Mouse (Mus musculus): ENCODE measurements around the gene Casp14. TPM values are rescaled to one million over a fixed set of nuclear protein-coding genes. Genes with fewer than 3 reads are reported as not detected.
"Not testable (repeated sequence)": the region's sequence is repeated elsewhere in the genome, so short reads cannot be mapped to it uniquely, and the experiment has no call there.

Casp14 gene
- polyA plus RNA-seq, 1 experiment from 2014 or later: not detected

- H3K4me2 ChIP-seq (ENCODE audit: low read length): no peak overlapping the region
- H3K4me3 ChIP-seq (ENCODE audit: low read depth, low read length): no peak overlapping the region
- H3K27ac ChIP-seq (ENCODE audit: low read length): no peak overlapping the region
- H3K4me1 ChIP-seq (ENCODE audit: control insufficient read depth, insufficient read depth, low read length): no peaks in the 10 kb centered on the region
- no peaks in the 10 kb centered on the region for H3K9me3 ChIP-seq (replicated peaks; ENCODE audit: control insufficient read depth, low read length, poor library complexity, severe bottlenecking)
- ATAC-seq: no peak
- no peak overlapping the region for H3K9ac ChIP-seq (ENCODE audit: low read depth, low read length)
- H3K36me3 ChIP-seq (ENCODE audit: control insufficient read depth, insufficient read depth, low read length): no peaks in the 10 kb centered on the region
- no peaks in the 10 kb centered on the region for H3K27me3 ChIP-seq (ENCODE audit: control insufficient read depth, insufficient read depth, low read depth, low read length)
Measured at GRCm38 (mm10) chr10:78710706-78711105, 7.4 kb downstream of the Casp14 start.

GRCm38 (mm10) chr10:78700881-78701280, 17.2 kb downstream of the Casp14 start:
- Histone ChIP-seq H3K9ac (ENCODE audit: low read depth, low read length) (no peak overlapping the region), H3K4me1 (ENCODE audit: control insufficient read depth, insufficient read depth, low read length) (no peaks in the 10 kb centered on the region), H3K36me3 (ENCODE audit: control insufficient read depth, insufficient read depth, low read length) (no peaks in the 10 kb centered on the region), H3K4me2 (ENCODE audit: low read length) (no peak overlapping the region), H3K27me3 (ENCODE audit: control insufficient read depth, insufficient read depth, low read depth, low read length) (no peaks in the 10 kb centered on the region), H3K9me3 (replicated peaks; ENCODE audit: control insufficient read depth, low read length, poor library complexity, severe bottlenecking) (no peaks in the 10 kb centered on the region), H3K4me3 (ENCODE audit: low read depth, low read length) (no peak overlapping the region), H3K27ac (ENCODE audit: low read length) (no peak overlapping the region)
- 61% methylated on average over 3 of the region's 3 CpGs for WGBS
- no peak for ATAC-seq

GRCm38 (mm10) chr10:78689973-78690372, 28.1 kb downstream of the Casp14 start:
- H3K9ac ChIP-seq (ENCODE audit: low read depth, low read length): no peak overlapping the region

GRCm38 (mm10) chr10:78686995-78687577, 31.0 kb downstream of the Casp14 start:
- Histone ChIP-seq H3K4me1 (ENCODE audit: control insufficient read depth, insufficient read depth, low read length) (no peaks in the 10 kb centered on the region), H3K27me3 (ENCODE audit: control insufficient read depth, insufficient read depth, low read depth, low read length) (no peaks in the 10 kb centered on the region), H3K9ac (ENCODE audit: low read depth, low read length) (no peak overlapping the region), H3K36me3 (ENCODE audit: control insufficient read depth, insufficient read depth, low read length) (no peaks in the 10 kb centered on the region), H3K9me3 (replicated peaks; ENCODE audit: control insufficient read depth, low read length, poor library complexity, severe bottlenecking) (no peaks in the 10 kb centered on the region), H3K4me2 (ENCODE audit: low read length) (no peak overlapping the region), H3K27ac (ENCODE audit: low read length) (no peak overlapping the region), H3K4me3 (ENCODE audit: low read depth, low read length) (no peak overlapping the region)
- no peak for ATAC-seq
- WGBS: 78% methylated on average over 4 of the region's 4 CpGs

More at GRCm38 (mm10) chr10:78689973-78690372, 28.1 kb downstream of the Casp14 start:
- ATAC-seq: no peak
- no peaks in the 10 kb centered on the region for H3K36me3 ChIP-seq (ENCODE audit: control insufficient read depth, insufficient read depth, low read length)
- H3K9me3 ChIP-seq (replicated peaks; ENCODE audit: control insufficient read depth, low read length, poor library complexity, severe bottlenecking): no peaks in the 10 kb centered on the region
- H3K4me2 ChIP-seq (ENCODE audit: low read length): no peak overlapping the region
- no peaks in the 10 kb centered on the region for H3K4me1 ChIP-seq (ENCODE audit: control insufficient read depth, insufficient read depth, low read length)
- no peak overlapping the region for H3K27ac ChIP-seq (ENCODE audit: low read length)
- no peaks in the 10 kb centered on the region for H3K27me3 ChIP-seq (ENCODE audit: control insufficient read depth, insufficient read depth, low read depth, low read length)
- no peak overlapping the region for H3K4me3 ChIP-seq (ENCODE audit: low read depth, low read length)
- 91% methylated on average over 6 of the region's 6 CpGs for WGBS

- not testable (repeated sequence) for H3K4me3 ChIP-seq (ENCODE audit: low read depth, low read length); H3K36me3 ChIP-seq (ENCODE audit: control insufficient read depth, insufficient read depth, low read length); H3K4me1 ChIP-seq (ENCODE audit: control insufficient read depth, insufficient read depth, low read length); H3K4me2 ChIP-seq (ENCODE audit: low read length); ATAC-seq; H3K27me3 ChIP-seq (ENCODE audit: control insufficient read depth, insufficient read depth, low read depth, low read length); H3K9me3 ChIP-seq (replicated peaks; ENCODE audit: control insufficient read depth, low read length, poor library complexity, severe bottlenecking); H3K27ac ChIP-seq (ENCODE audit: low read length); H3K9ac ChIP-seq (ENCODE audit: low read depth, low read length)
- 14% methylated on average over 1 of the region's 1 CpGs for WGBS
Measured at GRCm38 (mm10) chr10:78670121-78670520, 48.0 kb downstream of the Casp14 start.

- H3K9me3 ChIP-seq (replicated peaks; ENCODE audit: control insufficient read depth, low read length, poor library complexity, severe bottlenecking); H3K27ac ChIP-seq (ENCODE audit: low read length); H3K27me3 ChIP-seq (ENCODE audit: control insufficient read depth, insufficient read depth, low read depth, low read length); H3K36me3 ChIP-seq (ENCODE audit: control insufficient read depth, insufficient read depth, low read length); H3K4me1 ChIP-seq (ENCODE audit: control insufficient read depth, insufficient read depth, low read length); H3K4me3 ChIP-seq (ENCODE audit: low read depth, low read length); H3K4me2 ChIP-seq (ENCODE audit: low read length); ATAC-seq; H3K9ac ChIP-seq (ENCODE audit: low read depth, low read length): not testable (repeated sequence)
- 93% methylated on average over 10 of the region's 10 CpGs for WGBS
Measured at GRCm38 (mm10) chr10:78666696-78667095, 51.4 kb downstream of the Casp14 start.

- Histone ChIP-seq H3K4me3 (ENCODE audit: low read depth, low read length) (no peak overlapping the region), H3K27ac (ENCODE audit: low read length) (no peak overlapping the region), H3K36me3 (ENCODE audit: control insufficient read depth, insufficient read depth, low read length) (no peaks in the 10 kb centered on the region), H3K4me2 (ENCODE audit: low read length) (no peak overlapping the region), H3K9me3 (replicated peaks; ENCODE audit: control insufficient read depth, low read length, poor library complexity, severe bottlenecking) (no peaks in the 10 kb centered on the region), H3K9ac (ENCODE audit: low read depth, low read length) (no peak overlapping the region), H3K4me1 (ENCODE audit: control insufficient read depth, insufficient read depth, low read length) (no peaks in the 10 kb centered on the region), H3K27me3 (ENCODE audit: control insufficient read depth, insufficient read depth, low read depth, low read length) (no peaks in the 10 kb centered on the region)
- WGBS: 93% methylated on average over 1 of the region's 1 CpGs
- ATAC-seq: no peak
Measured at GRCm38 (mm10) chr10:78664546-78664945, 53.5 kb downstream of the Casp14 start.

Other genes with a start within 250 kb of the Casp14 start
- not detected in 2 replicates for gene Olfr1358, start 200.9 kb downstream of the Casp14 start, polyA plus RNA-seq (2015; fragmentation: Nextera tagmentation; extraction: Ambion mirVana)
- gene Ilvbl, start 143.9 kb downstream of the Casp14 start, polyA plus RNA-seq (2015; fragmentation: Nextera tagmentation; extraction: Ambion mirVana): 66.1 and 81.4 TPM in 2 replicates
- 2.9 and 3.0 TPM in 2 replicates for gene Syde1, start 126.3 kb downstream of the Casp14 start, polyA plus RNA-seq (2015; fragmentation: Nextera tagmentation; extraction: Ambion mirVana)
- gene Olfr1357, start 100.2 kb downstream of the Casp14 start, polyA plus RNA-seq (2015; fragmentation: Nextera tagmentation; extraction: Ambion mirVana): not detected in 2 replicates
- 0.32 and 0.65 TPM in 2 replicates for gene Ccdc105, start 34.8 kb upstream of the Casp14 start, polyA plus RNA-seq (2015; fragmentation: Nextera tagmentation; extraction: Ambion mirVana)
- gene Slc1a6, start 62.2 kb upstream of the Casp14 start, polyA plus RNA-seq (2015; fragmentation: Nextera tagmentation; extraction: Ambion mirVana): 16.8 and 23.9 TPM in 2 replicates
- not detected in 2 replicates for gene Olfr1356, start 133.9 kb upstream of the Casp14 start, polyA plus RNA-seq (2015; fragmentation: Nextera tagmentation; extraction: Ambion mirVana)
- gene Olfr1355, start 157.2 kb upstream of the Casp14 start, polyA plus RNA-seq (2015; fragmentation: Nextera tagmentation; extraction: Ambion mirVana): not detected in 2 replicates
- gene Olfr1354, start 194.9 kb upstream of the Casp14 start, polyA plus RNA-seq (2015; fragmentation: Nextera tagmentation; extraction: Ambion mirVana): not detected in 2 replicates
- not detected in 2 replicates for gene Olfr8, start 232.3 kb upstream of the Casp14 start, polyA plus RNA-seq (2015; fragmentation: Nextera tagmentation; extraction: Ambion mirVana)
- not detected in 2 replicates for gene Olfr1353, start 245.0 kb upstream of the Casp14 start, polyA plus RNA-seq (2015; fragmentation: Nextera tagmentation; extraction: Ambion mirVana)